Mouse (Mus musculus): Measurements from ENCODE around the gene Arhgef17. TPM values are rescaled to one million over a fixed set of nuclear protein-coding genes. Genes with fewer than 3 reads are reported as not detected.

Arhgef17 gene
- total RNA-seq, 2 experiments from 2014 or later, result 134 to 142 TPM

DNA sequence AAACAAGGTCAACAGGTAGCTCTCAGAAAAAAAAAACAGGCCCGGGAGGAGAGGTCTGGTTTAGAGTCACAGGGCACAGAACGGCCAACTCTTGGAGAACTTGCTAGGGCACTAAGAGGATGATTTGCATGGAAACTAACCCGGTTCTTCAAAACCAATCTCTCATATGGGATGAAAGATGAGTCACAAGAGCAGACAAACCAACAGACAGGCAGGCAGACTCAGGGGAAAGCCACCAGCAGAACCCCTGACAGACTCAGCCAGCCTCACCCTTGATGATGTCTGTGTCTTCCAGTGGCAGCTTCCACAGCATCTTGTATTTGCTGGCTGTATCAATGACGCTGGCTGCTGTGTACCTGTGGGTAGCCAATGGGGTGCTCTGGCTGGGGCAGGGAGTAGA lies 50.0 kb downstream of the Arhgef17 start:
- intact Hi-C loops (cut with DNase I), result no loop called here
- DNase-seq (ENCODE audit: extremely low spot score in 1 of 2, low spot score in 2 of 2), result no peak
- Histone ChIP-seq H3K4me3 (no peak overlapping the region), H3K27ac (no peak overlapping the region)
- TF ChIP-seq CTCF (IDR thresholded peaks at IDR 0.05), result no peak

DNA sequence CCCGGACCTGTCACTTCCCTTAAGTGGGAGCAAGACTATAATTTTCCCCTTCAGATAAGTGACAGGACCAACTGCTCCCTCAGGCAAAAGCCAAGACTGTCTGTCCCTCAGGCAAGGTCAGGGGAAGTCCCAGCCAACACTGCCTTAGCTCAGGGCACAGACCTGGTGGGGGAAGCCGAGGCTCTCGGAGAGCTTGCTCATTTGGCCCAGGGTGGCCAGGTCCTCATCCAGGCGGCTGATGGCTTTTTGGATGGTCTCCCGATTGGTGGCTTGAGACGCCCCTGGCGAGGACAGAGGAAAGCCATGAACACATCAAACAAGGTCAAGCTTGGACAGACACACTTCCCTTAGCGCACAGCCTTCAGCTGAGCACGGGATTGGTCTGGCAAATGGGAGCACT lies 50.4 kb downstream of the Arhgef17 start:
- no peak overlapping the region for H3K27ac ChIP-seq
- TF ChIP-seq CTCF (IDR thresholded peaks at IDR 0.05), result no peak
- no peak for DNase-seq (ENCODE audit: extremely low spot score in 1 of 2, low spot score in 2 of 2)
- intact Hi-C loops (cut with DNase I), result no loop called here
- no peak overlapping the region for H3K4me3 ChIP-seq

DNA sequence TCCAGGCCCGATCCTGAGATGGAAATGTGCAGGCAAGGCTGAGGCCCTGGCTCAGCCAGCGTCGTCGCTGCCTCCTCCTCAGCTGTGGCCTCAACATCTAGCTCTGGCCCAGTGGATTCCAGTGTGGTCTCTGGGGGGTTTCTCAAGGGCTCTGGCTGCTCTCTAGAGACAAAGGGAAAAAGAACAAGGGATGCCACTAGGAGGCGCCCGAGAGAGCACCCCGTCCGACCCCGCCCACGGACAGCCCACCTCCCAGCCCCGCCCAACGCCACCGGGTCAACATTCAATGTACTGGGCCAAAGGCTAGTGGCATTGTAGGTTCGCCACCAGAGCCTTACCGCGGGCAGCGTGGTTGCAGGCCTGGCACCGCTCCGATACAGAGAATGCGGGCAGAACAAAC lies 52.3 kb downstream of the Arhgef17 start:
- peak; percentile 45 to 55 for DNase-seq (ENCODE audit: extremely low spot score in 1 of 2, low spot score in 2 of 2)
- peak; percentile 58 for TF ChIP-seq CTCF (IDR thresholded peaks at IDR 0.05)

DNA sequence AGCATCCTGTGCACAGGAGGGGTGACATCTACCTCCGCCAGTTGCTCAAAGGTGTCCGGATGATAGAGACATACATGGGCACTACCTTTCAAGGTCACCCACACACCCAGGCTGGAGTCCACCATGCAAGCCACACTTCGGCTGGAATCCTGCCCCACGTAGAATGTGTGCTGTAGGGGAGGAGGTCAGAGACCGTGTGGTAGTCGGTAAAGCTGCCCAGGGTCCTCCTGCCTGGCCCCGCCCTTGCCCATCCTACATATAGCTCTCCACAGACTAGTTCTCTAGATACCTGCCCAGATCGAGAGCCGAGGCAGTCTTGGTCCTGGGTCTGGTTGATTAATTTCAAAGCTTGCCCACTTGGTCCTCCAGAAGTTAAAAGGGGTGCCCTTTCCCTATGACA lies 55.1 kb downstream of the Arhgef17 start:
- no peak for DNase-seq (ENCODE audit: extremely low spot score in 1 of 2, low spot score in 2 of 2)
- Histone ChIP-seq H3K27ac (no peak overlapping the region), H3K4me3 (no peak overlapping the region)
- intact Hi-C loops (cut with DNase I), result no loop called here
- no peak for TF ChIP-seq CTCF (IDR thresholded peaks at IDR 0.05)

More for the DNA sequence above, 52.3 kb downstream of the Arhgef17 start:
- H3K27ac ChIP-seq, result no peak overlapping the region
- no peak overlapping the region for H3K4me3 ChIP-seq
- intact Hi-C loops (cut with DNase I), result no loop called here

DNA sequence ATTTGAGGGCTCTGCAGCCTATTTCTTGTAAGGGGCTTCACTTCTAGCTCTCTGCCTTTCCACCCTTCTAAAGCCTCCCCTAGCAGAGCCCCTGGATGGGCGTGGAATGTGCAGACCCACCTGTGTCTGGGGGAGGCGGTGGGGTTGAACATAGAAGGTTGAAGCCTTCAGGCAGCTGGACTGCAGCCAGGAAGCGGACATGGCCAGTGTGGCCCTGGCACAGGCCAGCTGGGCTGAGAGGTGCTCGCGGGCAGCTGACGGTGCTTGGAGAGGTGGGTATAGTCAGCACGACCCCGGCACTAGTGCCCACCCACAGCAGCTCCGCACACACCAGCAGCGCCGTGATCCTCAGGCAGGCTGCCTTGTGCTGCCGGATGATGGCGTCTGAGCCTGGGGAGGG lies 55.6 kb downstream of the Arhgef17 start:
- intact Hi-C loops (cut with DNase I), result no loop called here
- Histone ChIP-seq H3K27ac (no peak overlapping the region; the same call in 1 of the 2 replicates), H3K4me3 (no peak overlapping the region)
- TF ChIP-seq CTCF (IDR thresholded peaks at IDR 0.05), result no peak
- no peak for DNase-seq (ENCODE audit: extremely low spot score in 1 of 2, low spot score in 2 of 2)

DNA sequence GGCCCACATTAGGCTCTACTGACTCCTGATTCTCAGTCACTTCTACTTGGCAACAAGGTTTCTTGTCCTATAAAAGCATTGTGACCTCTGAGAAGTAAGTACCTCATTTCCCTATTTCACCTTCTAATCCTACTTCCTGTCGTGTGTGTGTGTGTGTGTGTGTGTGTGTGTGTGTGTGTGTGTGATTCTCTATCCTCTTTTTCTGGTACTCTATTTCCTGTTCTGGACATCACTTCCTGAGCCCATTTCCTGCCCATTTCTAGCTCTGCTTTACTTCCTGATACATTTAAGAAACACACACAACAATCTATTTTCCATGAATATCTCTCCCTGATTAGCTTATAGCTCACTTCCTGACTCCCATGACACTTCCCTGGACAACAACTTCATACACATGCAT lies 56.1 kb downstream of the Arhgef17 start:
- intact Hi-C loops (cut with DNase I), result no loop called here

DNA sequence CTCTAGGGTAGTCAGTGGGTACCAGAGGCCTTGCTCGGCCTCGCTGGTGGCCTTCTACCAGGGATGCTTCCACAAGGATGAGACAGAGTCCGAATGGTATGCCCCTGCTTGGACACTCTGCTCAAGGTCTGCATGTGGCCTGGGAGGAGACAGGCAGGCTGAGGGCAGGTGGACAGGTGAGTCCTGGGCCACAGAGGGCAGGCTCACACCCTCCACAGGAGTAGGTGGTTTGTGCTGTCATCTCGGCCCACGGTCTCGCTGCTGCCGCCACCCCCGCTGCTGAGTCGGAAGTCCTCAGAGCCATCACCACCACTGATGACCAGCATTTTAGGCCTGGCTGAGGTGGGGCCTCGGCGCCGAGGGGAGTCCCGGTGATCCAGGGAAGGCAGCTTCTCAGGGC lies 58.7 kb downstream of the Arhgef17 start:
- Histone ChIP-seq H3K27ac (no peak overlapping the region), H3K4me3 (no peak overlapping the region)
- no peak for DNase-seq (ENCODE audit: extremely low spot score in 1 of 2, low spot score in 2 of 2)
- intact Hi-C loops (cut with DNase I), result no loop called here
- TF ChIP-seq CTCF (IDR thresholded peaks at IDR 0.05), result no peak

More for the DNA sequence above, 56.1 kb downstream of the Arhgef17 start:
- TF ChIP-seq CTCF (IDR thresholded peaks at IDR 0.05), result no peak
- no peak overlapping the region for H3K27ac ChIP-seq
- no peak for DNase-seq (ENCODE audit: extremely low spot score in 1 of 2, low spot score in 2 of 2)
- H3K4me3 ChIP-seq, result no peak overlapping the region

DNA sequence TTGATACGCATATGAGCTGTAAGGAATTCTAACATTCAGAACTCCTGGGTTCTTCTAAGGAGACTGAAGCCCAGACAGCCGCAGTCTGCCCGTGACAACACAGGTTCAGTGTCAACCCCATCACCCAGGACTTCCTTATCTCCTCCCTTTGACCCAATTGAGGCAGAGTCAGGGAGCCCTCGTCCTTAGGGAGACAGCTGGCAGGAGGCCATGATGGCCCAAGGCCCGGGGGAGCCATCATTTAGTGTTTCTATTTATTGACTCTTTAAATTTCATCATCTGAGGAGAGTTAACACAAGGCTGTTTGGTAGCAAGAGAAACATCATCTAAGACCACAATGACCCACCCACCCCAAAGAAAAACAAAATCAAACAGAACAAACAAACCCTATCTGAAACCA lies 60.0 kb downstream of the Arhgef17 start:
- Histone ChIP-seq H3K4me3 (no peak overlapping the region), H3K27ac (no peak overlapping the region)
- TF ChIP-seq CTCF (IDR thresholded peaks at IDR 0.05), result no peak
- intact Hi-C loops (cut with DNase I), result no loop called here
- no peak for DNase-seq (ENCODE audit: extremely low spot score in 1 of 2, low spot score in 2 of 2)

DNA sequence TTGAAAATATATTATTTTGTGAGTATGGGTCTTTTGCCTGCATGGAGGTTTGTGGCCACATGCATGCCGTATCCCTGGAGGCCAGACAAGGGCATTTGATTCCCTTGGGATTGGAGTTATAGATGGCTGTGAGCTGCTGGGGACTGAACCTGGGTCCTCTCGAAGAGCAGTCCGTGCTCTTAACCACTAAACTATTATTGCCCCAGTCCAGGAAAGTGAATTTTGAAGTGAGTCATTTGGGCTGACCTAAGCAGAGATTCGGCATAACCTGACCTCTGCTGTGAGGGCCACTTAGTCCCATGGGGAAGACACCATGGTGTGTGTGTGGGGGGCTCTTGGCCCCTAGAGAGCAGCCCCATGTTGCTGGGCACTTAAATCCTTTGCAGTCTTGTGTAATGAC lies 60.6 kb downstream of the Arhgef17 start:
- H3K27ac ChIP-seq, result no peak overlapping the region
- no peak; the same call in 1 of the 2 replicates for TF ChIP-seq CTCF (IDR thresholded peaks at IDR 0.05)
- DNase-seq (ENCODE audit: extremely low spot score in 1 of 2, low spot score in 2 of 2), result no peak
- intact Hi-C loops (cut with DNase I), result no loop called here
- H3K4me3 ChIP-seq, result no peak overlapping the region

DNA sequence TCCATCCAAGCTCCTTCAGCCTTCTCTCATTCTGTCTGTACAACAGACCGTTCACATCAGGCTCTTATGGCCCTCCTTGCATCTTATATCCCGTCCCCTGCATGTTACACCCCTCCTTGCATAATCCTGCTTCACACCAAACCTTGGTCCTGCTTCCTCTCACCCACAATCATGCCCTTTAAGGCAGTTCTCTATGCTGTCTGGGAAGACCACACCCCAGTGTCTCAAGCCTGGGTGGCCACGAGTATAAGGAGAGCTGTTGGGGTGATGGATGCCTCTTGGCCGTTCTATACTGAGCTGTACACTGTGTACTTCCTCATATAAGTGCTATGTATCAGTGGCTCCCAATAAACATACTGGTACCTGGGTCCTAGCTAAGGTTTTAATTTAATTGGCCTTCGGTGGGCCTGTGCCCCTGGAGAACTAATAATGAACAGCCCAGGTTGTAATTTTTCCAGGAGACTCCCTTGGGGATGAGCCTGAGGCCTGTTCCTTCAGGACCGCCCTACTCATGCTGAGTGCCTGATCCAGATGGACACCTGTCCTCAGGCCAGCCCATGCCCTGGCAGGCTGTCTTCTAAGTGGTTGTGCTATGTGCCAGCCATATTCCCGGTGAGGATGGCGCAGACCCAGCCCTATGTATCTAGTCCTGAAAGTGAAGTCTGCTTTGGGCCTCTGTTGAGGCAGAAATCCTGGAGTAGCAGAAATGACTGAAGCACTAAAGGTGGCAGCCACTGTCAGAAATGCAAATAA lies 61.9 kb downstream of the Arhgef17 start:
- Histone ChIP-seq H3K27ac (no peak overlapping the region), H3K4me3 (no peak overlapping the region)
- intact Hi-C loops (cut with DNase I), result no loop called here
- no peak for TF ChIP-seq CTCF (IDR thresholded peaks at IDR 0.05)
- DNase-seq (ENCODE audit: extremely low spot score in 1 of 2, low spot score in 2 of 2), result no peak

DNA sequence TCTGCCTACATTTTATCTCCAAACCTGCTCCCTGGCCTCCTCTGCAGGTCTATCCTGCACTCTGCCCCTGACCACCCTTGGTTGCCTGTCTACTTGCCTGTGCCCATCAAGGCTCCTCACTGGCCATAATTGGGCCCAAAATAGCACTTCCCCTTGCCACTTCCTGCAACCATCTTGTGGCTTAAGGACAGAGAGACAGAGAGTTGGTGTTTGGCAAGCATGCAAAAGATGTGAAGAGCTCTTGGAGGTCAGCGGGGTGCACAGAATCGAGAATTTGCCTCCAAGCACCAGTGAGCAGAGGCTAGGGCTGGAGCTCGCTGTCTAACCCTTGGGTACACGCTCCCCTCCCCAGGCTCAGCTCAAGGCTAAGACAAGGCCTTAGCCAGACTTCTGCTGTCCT lies 63.4 kb downstream of the Arhgef17 start:
- peak overlapping the region; percentile 1; the same call in 1 of the 2 replicates for H3K27ac ChIP-seq
- no peak for TF ChIP-seq CTCF (IDR thresholded peaks at IDR 0.05)
- no peak for DNase-seq (ENCODE audit: extremely low spot score in 1 of 2, low spot score in 2 of 2)
- no peak overlapping the region for H3K4me3 ChIP-seq
- intact Hi-C loops (cut with DNase I), result no loop called here

DNA sequence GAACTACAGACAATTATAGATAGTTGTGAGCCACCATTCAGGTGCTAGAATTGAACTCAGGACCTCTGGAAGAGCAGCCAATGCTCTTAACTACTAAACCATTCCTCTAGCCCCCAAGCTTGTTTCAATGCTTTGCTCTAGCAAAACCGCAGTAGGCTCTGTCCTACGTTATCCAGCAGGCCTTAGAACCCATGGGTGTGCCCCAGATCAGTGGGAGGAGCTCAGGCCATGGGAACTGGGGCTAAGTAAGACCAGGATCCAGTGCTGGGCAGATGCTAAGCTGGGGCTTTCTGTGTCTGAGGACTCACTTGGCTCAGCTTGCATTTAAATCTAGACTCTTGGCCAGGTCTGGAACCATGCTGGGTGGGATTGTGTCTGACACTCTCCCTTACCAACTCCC lies 64.3 kb downstream of the Arhgef17 start:
- TF ChIP-seq CTCF (IDR thresholded peaks at IDR 0.05), result no peak

DNA sequence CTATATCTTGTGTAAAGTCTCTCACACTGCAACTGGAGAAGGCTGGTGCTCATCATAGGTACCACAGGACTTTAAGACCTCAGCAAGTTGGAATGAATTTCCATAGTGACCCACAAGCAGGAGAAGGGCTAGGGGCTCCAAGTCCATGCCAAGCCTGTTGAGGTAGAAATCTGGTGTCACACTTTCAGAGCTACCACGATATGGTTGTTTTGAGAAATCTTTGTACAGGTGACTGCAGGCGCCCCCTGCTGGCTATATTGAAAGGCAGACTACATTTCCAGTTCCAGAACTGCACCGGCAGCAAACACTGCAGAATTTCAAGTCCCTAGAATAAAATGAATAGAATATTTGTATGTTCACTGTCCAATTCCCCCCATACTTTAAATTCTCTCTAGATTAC lies 65.2 kb downstream of the Arhgef17 start:
- peak; percentile 74 for DNase-seq (ENCODE audit: extremely low spot score in 1 of 2, low spot score in 2 of 2)
- TF ChIP-seq CTCF (IDR thresholded peaks at IDR 0.05), result peak; percentile 97
- no peak overlapping the region for H3K4me3 ChIP-seq
- intact Hi-C loops (cut with DNase I), result loop anchor here (1.0 kb wide), 1 partner anchor 18 kb away; no protein-coding TSS in a partner anchor
- H3K27ac ChIP-seq, result no peak overlapping the region

More for the DNA sequence above, 64.3 kb downstream of the Arhgef17 start:
- no peak overlapping the region for H3K27ac ChIP-seq
- H3K4me3 ChIP-seq, result no peak overlapping the region
- DNase-seq (ENCODE audit: extremely low spot score in 1 of 2, low spot score in 2 of 2), result no peak
- intact Hi-C loops (cut with DNase I), result no loop called here

Data from left cerebral cortex, adult 2 months (tissue).